Mouse (Mus musculus) lung, postnatal 0 days (tissue): ENCODE measurements at regions not wholly inside any gene's neighbourhood (a gene's known extent, or its start where the extent isn't known, plus 50 kb on each side); places are given as distances from the start of the nearest gene placed in this dataset.

Experiments used
- CTCF ChIP-seq: IDR thresholded peaks from 2 replicates; pipeline ENCODE4 v1.5.1; 2016; ENCODE audit warnings: antibody characterized with exemption, mild to moderate bottlenecking
- EP300 ChIP-seq: IDR thresholded peaks from 2 replicates; pipeline ENCODE4 v1.6.1; 2016; ENCODE audit warnings: antibody characterized with exemption, mild to moderate bottlenecking, control low read depth

- no peak for TF ChIP-seq CTCF
- no peak for TF ChIP-seq EP300
These were observed 103.0 kb downstream of the Neurod6 start for GRCm38 (mm10) chr6:55578051-55578450.
